Mouse (Mus musculus) hindbrain, embryonic 15.5 days (tissue): ENCODE results near the gene Gm21887. TPM values are rescaled to one million over a fixed set of nuclear protein-coding genes. Genes with fewer than 3 reads are reported as not detected.
"Not testable (repeated sequence)": the region's sequence is repeated elsewhere in the genome, so short reads cannot be mapped to it uniquely, and the experiment has no call there.

ENCODE experiments used
- ATAC-seq: fragments of 200-750 bp; cut with Nextera tagmentation; 2 replicates; pipeline ENCODE4 v1.8.0; 2017; ENCODE audit warnings: low read depth, moderate number of reproducible peaks, moderate TSS enrichment; ENCODE audit not compliant: low FRiP score
- H3K27ac ChIP-seq: fragments of 300-500 bp; sonication (generic); replicated peaks from 2 replicates; pipeline ENCODE4 v1.5.1; 2015; ENCODE audit warnings: mild to moderate bottlenecking, inconsistent platforms
- H3K27me3 ChIP-seq: fragments of 300-500 bp; sonication (generic); 2 replicates; pipeline ENCODE4 v1.6.1; 2015; ENCODE audit warnings: control low read depth, inconsistent platforms
- H3K36me3 ChIP-seq: fragments of 300-500 bp; sonication (generic); 2 replicates; pipeline ENCODE4 v1.6.1; 2015; ENCODE audit warnings: control low read depth, inconsistent platforms
- H3K4me1 ChIP-seq: fragments of 300-500 bp; sonication (generic); replicated peaks from 2 replicates; pipeline ENCODE4 v1.6.1; 2015; ENCODE audit warnings: control low read depth, inconsistent platforms
- H3K4me2 ChIP-seq: fragments of 300-500 bp; sonication (generic); 2 replicates; pipeline ENCODE4 v1.6.1; 2015; ENCODE audit warnings: moderate library complexity, mild to moderate bottlenecking, inconsistent platforms
- H3K4me3 ChIP-seq: fragments of 300-500 bp; sonication (generic); 2 replicates; pipeline ENCODE4 v1.5.1; 2015; ENCODE audit warnings: mild to moderate bottlenecking, inconsistent platforms
- H3K9ac ChIP-seq: fragments of 300-500 bp; sonication (generic); 2 replicates; pipeline ENCODE4 v1.6.1; 2015; ENCODE audit warnings: inconsistent platforms
- H3K9me3 ChIP-seq: fragments of 300-500 bp; sonication (generic); 2 replicates; pipeline ENCODE4 v1.6.1; 2016; ENCODE audit warnings: control low read depth, inconsistent platforms
- WGBS: fragments of 180-500 bp; shearing (Covaris S2); methylation state at CpG from one replicate; pipeline ENCODE4 v1.1.7; 2015; 5-methylcytosine and 5-hydroxymethylcytosine counted together
- polyA plus RNA-seq: library from polyadenylated mRNA; unstranded; fragments of >200 nt; fragmentation: Nextera tagmentation; extraction: Ambion mirVana; gene quantifications from 2 replicates; pipeline ENCODE4 v1.2.1, GENCODE M21; 2015

The Gm21887 gene
- polyA plus RNA-seq, 1 experiment from 2014 or later: 248 TPM

- H3K27ac ChIP-seq, H3K4me2 ChIP-seq, H3K9ac ChIP-seq, H3K27me3 ChIP-seq, ATAC-seq, H3K4me3 ChIP-seq, H3K4me1 ChIP-seq: not testable (repeated sequence)
- WGBS: 79% methylated on average over 12 of the region's 12 CpGs
- Histone ChIP-seq H3K9me3 (peaks cover 13% of the 10 kb centered on the region; the same call in 1 of the 2 replicates), H3K36me3 (peaks cover 18% of the 10 kb centered on the region; the same call in 1 of the 2 replicates)
Measured at GRCm38 (mm10) chrX:170021205-170021604, 11.7 kb downstream of the Gm21887 start.

DNA sequence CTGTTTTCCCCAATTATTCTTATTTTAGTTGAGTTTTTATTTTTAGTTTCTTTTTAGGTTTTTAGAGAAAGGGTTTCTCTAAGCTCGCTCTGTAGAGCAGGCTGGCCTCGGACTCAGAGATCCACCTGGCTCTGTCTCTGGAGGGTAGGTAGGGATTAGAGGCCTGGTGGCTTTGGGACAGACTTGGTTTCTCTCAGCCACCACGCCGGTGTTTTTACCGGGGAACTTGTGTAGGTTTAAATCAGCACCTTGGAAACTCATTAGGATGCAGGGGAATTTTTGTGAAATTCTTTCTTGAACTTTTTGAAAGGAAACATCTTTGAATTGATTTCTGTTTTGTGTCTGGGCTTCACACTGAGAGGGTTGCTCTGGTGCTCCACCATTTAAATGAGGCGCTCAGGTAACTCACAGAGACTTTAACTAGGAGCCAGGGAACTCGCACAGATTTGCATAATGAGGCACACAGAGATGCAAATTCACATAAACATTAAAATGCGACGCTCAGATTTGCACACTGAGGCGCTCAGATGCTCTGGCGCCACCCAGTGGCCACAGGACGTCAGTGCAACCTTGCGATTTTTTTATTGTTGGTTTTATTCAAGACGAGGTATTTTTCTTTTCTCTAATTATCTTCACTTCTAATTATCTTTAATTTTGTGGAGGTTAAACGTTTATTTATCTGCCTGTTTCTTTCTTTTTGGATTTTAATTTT, 12.4 kb downstream of the Gm21887 start:
- not testable (repeated sequence) for H3K4me2 ChIP-seq, ATAC-seq, H3K27ac ChIP-seq, H3K4me3 ChIP-seq, H3K27me3 ChIP-seq, H3K9ac ChIP-seq, H3K4me1 ChIP-seq
- Histone ChIP-seq H3K9me3 (peaks cover 13% of the 10 kb centered on the region; the same call in 1 of the 2 replicates), H3K36me3 (peaks cover 18% of the 10 kb centered on the region; the same call in 1 of the 2 replicates)
- 52% methylated on average over 15 of the region's 15 CpGs for WGBS

Other genes with a start within 250 kb of the Gm21887 start
- 0.16 and 0.20 TPM in 2 replicates for gene 4933400A11Rik, start 230.0 kb upstream of the Gm21887 start, polyA plus RNA-seq